Mouse (Mus musculus) spleen, adult 12 weeks (tissue): Measurements from ENCODE around the gene Wfikkn1.
A peak's percentile ranks its signal among the peaks of the same experiment; 100 is the strongest.

Experiments
- DNase-seq: peaks from one replicate; pipeline ENCODE4 v3.0.0; 2022; ENCODE audit warnings: low spot score

Wfikkn1 gene

DNA sequence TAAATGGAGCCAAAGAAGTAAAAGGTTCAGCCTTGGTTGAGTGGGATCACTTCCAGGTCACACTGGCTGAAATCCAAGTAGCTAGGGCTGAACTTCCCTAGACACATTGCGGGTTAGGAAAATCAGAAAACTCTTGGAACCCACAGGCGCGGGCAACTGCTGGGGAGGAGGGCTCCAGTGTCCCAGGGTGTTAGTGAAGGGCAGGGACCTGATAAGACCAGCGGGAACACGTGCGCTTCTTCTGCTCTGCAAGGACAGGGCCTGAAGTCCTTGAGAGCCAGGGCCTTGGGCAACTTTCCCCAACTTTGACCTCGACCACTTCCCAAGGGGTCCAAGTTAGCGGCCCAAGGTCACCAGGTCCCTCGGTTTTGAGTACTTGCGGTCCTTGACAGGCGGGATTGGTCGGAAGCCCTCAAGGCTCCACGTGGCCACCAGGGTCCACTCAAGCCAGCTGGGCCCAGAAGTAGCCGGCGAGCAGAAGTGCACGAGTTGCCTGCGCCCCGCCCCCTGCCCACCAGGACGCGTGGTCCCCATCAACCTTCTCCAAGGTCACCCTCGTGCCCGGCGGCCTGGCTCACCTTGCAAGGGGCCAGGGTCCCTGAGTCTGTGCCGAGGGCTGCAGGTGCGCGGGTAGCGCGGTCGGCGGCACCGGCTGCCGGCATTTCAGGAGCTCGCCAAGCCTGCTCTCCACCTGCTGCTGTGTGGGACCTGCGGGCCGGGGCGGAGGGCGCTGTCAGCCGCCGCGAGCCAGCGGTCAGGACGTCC lies 12.6 kb downstream of the Wfikkn1 start:
- DNase-seq, result no peak

DNA sequence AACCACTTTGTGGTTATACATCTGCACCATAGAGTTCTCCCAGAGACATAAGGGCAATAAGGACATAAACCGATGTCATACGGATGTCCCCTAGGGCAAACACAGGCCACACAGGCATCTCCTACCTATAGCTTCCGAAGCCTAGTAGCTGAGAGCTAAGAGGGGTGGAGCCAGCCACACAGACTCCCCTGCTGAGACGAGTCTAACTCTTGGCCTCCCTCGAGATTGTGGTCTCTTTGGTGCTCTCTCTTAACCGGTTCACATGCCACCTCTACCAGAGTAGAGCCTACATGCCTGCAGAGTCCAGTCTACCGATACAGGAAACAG lies 13.2 kb downstream of the Wfikkn1 start:
- no peak for DNase-seq

DNA sequence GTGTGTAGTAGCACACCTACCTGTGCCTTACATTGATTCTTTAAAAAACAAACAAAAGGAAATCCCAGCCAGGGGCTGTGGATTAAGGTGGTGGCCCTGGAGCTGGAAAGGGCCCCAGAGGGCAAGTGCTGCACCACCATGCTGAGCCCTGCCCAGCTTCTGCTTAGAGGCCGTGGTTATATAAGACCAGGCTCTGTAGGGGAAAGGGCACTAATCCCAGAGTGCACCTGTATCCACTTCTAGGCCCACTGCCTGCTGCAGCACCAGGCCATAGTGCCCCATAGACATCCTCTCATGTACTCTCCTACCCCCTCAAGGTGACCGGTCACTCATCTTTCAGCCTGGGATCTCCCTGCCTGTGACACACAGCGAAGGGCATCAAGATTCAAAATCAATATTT lies 14.5 kb downstream of the Wfikkn1 start:
- DNase-seq, result no peak

DNA sequence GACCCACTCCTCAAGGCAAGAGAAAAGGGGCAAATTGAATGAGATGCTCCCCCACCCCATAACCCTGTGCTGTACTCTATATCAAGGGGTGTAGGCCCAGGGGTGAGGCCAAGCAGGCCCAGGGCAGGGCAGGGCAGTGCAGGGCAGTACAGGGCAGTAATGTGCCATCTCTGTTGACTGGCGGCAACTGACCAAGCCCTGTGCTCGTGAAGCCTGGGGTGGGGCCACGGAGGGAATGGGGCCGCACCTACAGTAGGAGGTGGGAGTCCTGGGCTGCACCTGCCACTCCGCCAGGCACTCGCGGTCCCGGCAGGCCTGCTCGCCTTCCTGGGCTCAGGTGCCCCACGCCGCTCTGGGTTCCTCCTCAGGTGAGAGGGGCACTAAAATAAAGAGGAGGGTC lies 15.4 kb downstream of the Wfikkn1 start:
- no peak for DNase-seq

DNA sequence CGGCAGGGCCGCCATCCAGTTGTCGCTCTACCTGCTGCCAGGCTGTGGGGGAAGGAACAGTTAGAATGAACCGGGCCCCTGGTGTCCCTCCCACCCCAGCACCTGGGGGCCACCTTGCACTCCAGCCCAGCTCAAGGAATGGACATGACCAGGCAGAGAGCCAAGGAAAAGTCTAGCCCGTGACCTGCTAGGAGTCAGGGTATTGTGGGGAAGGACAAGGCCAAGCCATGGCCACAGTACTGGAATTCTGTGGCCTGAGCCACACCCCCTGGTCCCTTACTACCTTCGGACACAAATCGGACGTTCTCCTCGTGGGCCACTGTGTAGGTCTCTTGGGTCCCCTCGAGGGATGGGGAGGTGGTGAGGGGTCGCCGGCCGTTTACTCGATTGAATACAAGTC lies 16.3 kb downstream of the Wfikkn1 start:
- no peak for DNase-seq

- DNase-seq, result no peak
Observed at GRCm38 (mm10) chr17:25863681-25864080, 17.0 kb downstream of the Wfikkn1 start.

GRCm38 (mm10) chr17:25861704-25862612 lies 18.7 kb downstream of the Wfikkn1 start:
- no peak for DNase-seq

DNA sequence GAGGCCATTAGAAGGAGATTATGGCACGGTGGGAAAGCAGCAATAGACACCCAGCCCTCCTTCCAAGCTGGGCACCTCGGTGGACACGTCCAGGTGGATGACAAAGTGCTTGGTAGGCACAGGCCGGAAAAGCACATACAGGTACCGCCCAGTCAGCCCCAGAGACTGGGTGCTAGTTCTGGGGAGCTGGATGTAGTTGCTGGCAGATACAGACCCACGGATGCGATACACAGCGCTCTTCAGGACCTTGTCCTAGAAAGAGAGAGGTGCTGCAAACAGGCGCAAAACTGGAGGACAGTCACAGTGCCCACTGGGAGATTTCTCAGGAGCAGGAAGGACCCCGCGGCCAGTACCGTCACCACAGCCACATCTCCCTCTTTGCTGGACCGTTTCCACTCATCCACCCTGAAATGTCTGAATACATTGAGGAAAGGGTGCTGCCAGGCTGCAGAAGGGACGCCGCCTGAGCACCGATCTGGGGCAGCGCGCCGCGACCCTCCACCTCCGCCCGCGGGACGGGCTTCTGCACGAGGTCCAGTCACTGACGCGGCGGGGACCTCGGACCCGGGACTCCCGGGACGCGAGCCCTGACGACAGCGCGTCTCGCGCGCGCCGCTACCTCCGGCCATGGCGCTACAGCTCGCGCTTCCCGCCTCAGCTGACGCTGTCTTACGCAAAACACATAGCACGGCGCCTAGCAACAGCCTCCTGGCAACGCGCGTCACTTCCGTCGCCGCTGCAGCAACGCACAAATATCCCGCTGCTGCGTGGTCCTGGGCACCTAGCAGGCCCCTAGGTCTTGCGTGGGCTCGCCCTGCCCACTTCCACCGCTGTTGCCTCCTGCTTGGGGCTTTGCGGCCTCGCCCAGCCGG lies 19.6 kb downstream of the Wfikkn1 start, which contains the start of gene Wdr90:
Gene Wdr90 (minus strand): TSS at position 670 of the 872 bp plus-strand sequence.
- DNase-seq, result peak; percentile 81

GRCm38 (mm10) chr17:25860229-25860628 lies 20.4 kb downstream of the Wfikkn1 start:
- DNase-seq, result no peak

DNA sequence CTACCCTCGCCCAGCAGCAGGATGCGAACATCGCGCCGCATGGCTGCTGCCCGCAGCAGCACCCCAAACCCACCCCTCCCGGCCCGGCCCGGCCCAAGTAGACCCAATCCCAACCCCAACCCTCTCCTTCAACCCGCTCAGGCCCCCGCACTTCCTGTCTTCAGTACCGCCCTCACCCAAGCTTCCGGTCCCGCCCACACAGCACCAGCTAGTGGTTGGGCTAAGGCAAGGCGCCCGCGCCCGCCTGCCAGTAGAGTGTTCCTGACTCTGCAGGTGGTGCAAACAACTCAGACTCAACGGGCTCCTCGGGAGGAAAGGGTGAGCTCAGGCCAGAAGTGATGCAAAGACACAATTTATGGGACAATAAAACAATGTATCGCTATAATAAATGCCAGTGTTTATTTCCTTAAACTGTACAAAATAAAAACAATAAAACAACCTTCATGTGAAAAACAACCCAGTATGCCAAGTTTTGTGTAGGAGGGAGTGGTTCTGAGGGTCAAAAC lies 36.2 kb downstream of the Wfikkn1 start, which contains the start of gene Rhot2:
Gene Rhot2 (minus strand): TSS at position 456 of the 506 bp plus-strand sequence.
- peak; percentile 86 for DNase-seq

DNA sequence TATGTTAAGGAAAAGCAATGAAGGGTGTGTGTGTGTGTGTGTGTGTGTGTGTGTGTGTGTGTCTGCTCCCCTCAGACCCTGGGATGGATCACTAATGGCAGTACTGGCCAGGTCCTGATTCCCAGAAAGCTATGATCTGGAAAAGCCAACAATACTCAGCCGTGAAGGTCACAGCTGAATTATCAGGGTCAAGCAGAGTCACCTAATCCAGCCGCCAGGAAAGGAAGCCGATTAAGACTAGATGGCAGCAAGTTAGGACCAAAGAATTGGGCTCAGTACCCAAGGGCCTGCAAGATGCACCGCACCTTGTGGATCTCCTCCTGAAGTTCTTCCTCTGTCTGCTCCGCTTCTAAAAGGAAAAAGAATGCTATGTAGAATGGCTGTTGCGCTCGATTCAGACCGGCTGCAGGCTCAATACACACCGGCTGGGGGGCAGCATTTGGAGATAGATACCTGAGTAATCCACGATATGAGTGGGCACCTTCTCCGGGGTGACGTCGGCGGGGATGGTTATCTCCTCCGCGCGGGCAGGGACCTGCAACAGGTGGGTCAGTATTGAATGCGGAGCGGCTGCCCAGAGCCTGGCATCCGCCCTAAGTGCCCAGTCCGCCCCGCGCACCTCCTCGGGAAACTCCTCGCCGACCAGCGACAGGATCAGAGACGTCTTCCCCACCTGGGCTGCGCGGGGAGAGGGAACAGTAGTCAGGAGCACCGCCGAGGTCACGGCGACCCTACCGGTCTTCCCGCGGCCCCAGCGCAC lies 36.8 kb downstream of the Wfikkn1 start:
- DNase-seq, result peak; percentile 44

GRCm38 (mm10) chr17:25843122-25843521 lies 37.5 kb downstream of the Wfikkn1 start:
- no peak for DNase-seq

DNA sequence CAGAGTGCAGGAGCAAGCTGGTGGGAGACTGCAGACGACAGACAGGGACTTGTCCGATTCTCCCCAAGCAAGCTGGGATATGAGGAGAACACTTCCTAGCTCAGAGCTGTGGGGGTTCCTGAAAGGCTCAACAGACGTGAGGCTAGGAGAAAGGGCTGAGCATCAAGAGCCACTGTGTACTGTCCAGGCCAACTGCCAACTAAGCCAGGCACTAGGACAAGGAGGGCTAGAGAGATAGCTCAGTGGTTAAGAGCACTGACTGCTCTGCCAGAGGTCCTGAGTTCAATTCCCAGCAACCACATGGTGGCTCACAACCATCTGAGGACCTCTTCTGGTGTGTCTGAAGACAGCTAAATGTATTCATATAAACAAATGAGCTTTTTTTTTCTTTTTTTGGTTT lies 38.1 kb downstream of the Wfikkn1 start:
- no peak for DNase-seq

DNA sequence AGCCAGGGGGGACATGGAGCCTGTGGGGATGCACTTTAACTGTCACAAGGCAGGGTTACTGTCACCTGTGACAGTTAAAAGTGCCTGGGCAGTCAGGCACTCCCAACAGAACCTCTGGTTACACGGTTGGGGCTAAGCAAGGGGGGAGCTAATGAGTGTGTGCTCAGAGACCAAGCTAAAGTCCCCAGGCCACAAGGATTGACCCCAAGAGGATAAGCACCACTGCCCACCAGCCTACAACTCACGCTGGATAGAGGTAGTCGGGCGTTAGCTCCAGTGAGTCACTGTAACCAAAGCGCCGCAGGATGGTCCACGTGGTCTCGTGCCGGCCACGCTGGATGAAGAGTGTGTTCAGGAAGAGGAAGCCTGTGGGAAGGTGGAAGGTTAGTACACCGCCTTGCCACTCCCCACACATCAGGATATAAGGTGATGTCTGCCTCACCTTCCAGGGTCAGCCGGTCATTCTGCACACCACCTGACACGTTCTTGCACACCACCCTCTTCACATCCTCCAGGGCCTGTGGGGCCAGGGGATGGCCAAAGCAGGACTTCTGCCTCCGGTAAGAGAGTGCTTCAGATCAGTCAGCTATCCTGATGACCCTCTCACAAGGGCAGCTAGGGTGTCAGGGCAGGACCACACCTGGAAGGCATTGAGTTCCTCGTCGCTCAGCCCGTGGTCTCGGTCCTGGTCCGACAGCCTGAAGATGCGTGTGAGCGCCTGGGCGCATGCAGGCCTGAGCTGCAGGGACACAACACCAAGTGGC lies 39.4 kb downstream of the Wfikkn1 start, which contains the start of gene Gm20683:
Gene Gm20683 (minus strand): TSS at position 647 of the 764 bp plus-strand sequence.
- no peak for DNase-seq

- DNase-seq, result no peak
Observed at GRCm38 (mm10) chr17:25840519-25840918, 40.1 kb downstream of the Wfikkn1 start.

- DNase-seq, result no peak
Observed at GRCm38 (mm10) chr17:25839455-25840235, 41.0 kb downstream of the Wfikkn1 start.

DNA sequence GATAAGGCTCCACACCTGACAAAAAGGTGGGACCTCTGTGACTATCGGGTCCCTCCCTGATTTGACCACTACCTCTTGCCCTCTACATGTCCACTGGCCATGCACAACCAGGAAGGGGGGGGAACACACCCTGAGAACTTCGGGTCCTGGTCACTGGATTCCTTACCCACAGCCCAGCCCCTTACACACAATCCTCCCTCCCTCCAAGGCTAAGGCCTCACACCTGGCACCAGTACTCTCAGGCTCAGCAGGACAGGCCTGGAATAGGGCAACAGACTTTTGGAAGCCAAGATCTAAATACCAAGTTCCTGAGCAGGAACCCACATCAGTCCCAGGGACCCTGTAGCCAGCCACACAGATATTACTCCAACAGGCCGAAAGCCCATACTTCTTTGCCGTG lies 41.8 kb downstream of the Wfikkn1 start:
- DNase-seq, result no peak

DNA sequence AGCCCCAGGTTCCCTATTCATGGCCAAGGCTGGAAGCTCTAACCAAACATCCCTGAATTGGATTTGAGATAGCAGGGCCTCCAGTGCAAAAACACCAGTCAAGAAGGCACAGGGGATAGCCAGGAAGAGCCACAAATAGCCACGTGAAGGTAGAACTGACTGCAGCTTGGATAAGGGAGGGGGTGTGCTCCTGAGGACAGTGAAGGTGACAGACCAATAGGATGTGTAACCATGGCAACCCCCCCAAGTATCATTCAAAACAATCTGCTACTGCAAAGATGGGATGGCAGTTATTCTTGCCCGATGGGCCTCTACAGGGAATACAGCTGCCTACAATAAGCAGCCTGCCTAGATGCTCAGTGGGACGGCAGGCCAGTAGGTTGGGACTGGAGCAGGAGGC lies 43.1 kb downstream of the Wfikkn1 start:
- DNase-seq, result no peak

GRCm38 (mm10) chr17:25837076-25837410 lies 43.6 kb downstream of the Wfikkn1 start, which contains the start of gene Rhbdl1:
Gene Rhbdl1, minus strand, starts transcription at chr17:25837295.
- no peak for DNase-seq
